Mouse (Mus musculus): Measurements from ENCODE around the gene Prkar2b.

Gene Prkar2b

DNA sequence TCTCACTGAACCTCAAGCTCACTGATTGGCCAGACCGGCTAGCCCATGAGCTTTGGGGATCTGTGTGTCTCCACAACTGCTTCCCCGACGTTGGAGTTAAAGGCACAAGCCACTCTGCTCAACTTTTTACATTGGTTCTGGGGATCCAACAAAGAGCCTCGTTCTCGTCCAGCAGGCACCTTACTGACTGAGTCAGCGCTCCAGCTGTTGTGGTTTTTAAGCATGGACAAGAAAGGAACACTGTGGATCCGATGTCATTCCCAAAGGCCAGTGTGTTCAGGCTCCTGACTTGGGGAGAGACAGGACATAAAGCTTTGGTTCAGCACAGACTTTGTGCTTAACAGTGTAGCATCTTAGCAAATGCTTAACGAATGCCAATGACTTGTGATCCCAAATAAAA is 89.5 kb downstream of the Prkar2b start:
- DNase-seq (ENCODE audit: low read depth in 1 of 2, low spot score in 2 of 2): no peak

DNA sequence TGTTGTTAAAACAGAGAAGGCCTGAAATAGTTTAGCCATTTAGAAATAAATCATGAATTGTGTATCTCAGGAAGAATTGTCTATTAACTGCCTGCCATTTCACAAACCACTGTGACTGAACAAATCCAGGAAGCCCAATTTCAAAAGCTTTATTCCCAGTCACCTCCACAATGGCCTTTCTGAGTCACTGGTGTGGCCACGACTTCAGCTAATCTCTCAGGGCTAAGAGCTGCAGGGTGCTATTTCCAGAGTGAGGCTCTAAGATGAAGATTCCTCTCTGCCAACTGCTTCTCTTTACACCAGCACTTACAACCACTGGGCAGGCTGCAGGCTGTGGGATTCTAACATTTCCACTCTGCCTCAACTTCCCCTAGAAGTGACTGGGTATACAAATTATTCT is 92.0 kb downstream of the Prkar2b start:
- DNase-seq (ENCODE audit: low read depth in 1 of 2, low spot score in 2 of 2): no peak

DNA sequence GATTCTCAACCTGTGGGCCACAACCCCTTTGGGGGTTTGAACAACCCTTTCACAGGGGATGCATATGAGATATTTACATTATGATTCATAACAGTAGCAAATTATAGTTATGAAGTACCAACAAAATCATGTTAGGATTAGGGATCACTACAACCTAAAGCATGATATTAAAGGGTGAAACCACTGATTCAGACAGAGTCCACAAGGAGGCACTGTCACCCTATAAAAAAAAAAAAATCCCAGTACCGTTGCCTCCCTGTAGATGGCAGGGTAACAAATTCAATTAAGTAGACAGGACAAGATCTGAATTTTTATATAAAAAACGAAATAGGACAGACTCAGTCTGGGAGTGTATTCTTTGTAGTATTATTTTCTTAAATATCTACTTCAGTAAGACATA is 93.6 kb downstream of the Prkar2b start:
- DNase-seq (ENCODE audit: low read depth in 1 of 2, low spot score in 2 of 2): peak in 1 of 2 experiments; percentile 25

DNA sequence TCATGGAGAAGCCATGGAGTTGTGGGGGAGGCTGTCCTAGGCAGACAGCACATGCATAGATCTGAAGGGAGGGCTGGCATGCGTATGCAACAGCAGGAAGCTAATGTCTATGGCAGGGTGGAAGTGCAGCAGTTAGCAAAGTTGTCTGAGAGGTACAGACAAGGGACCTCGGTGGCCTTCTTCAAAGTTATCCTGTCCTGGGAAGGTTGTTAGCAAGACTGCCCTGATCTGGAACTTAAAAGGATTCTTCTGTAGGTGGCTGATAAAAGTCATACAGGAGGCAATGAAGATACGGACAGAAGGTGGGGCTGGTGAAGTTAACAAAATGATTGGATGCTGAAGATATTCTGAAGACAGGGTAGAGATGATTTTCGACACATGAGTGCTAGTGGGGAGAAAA is 94.7 kb downstream of the Prkar2b start:
- DNase-seq (ENCODE audit: low read depth in 1 of 2, low spot score in 2 of 2): no peak

DNA sequence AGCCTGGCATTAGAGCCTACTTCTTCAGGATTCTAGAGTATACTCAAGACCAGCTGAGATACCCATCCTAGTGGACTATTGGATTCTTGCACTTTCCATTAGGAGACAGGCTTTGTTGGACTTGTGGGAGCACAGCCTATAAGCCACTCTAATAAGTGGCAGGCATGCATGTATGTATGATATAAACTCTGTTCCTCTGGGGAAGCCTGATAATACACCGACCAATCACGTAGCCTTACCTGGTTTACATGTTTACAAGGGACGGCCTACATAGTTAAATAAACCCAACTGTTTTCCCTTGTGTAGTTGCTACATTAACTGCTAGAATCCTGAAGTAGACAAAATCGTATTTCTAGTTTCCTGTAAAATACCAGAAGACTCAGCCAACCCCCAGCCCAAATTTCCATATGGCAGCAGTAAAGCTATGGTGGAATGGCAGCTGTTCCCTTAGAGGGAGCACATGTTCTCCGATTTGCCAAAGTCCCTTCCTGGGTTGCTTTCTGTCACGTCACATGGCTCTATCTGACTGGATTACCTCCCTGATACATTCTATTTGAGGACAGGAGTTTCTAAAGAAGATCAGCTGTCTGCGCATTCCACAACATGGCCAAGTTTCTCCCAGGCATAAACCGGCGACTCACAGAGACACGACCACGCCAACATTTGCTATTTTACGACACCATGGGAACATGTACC is 95.4 kb downstream of the Prkar2b start:
- DNase-seq (ENCODE audit: low read depth in 1 of 2, low spot score in 2 of 2): no peak

DNA sequence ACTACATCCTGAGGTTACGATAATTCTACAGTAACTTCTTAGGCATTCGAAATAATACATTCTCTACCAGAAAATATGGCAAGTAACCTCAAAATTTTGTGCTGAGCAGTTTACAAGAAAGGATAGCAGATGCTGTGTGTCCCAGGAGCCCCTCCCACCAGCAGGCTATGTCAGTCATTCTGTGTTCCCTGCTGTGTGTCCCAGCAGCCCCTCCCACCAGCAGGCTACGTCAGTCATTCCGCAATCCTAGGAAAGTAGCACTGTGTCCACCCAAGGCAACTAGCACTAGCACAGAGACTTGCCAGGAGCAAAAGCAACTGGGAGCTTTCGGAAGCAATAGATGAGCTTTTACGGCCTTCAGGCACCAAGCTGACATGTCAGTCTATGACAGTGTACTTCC is 97.0 kb downstream of the Prkar2b start:
- no peak for DNase-seq (ENCODE audit: low read depth in 1 of 2, low spot score in 2 of 2)

DNA sequence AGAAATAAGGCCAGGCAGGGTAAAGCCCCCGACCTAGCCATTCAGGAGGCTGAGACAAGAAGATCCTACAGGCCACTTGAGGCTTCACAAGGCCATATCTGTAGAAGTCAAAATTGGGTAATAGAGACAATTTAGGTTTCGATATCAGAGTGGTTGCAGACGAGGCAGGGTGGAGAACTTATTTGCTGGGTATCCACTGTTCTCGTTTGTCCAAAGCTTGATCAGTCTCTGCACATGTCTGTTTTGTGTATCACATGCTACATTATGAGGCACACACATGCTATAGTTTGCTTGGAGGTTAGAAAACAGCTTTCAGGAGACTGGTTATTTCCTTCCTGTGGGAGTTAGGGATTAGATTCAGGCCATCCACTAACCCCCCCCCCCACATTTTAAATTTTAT is 105.3 kb downstream of the Prkar2b start:
- DNase-seq (ENCODE audit: low read depth in 1 of 2, low spot score in 2 of 2): no peak

DNA sequence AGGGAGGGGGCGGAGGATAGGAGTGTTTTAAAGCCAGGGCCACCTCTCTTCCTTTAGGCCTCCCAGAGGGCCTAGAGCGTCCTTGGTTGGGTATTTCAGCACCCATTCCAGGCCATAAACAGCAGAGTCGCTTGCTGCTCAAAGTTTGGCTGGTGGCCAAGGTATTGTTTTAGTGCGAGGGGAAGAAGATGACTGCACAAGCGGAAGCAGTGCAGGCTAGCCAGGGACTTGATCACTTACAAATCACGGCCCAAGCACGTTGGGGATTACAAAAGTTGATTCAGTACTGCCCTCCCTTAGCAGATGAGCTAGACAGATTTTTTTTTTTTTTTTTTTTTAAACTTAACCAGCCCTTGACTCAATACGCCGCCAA is 110.5 kb downstream of the Prkar2b start:
- no peak for DNase-seq (ENCODE audit: low read depth in 1 of 2, low spot score in 2 of 2)

DNA sequence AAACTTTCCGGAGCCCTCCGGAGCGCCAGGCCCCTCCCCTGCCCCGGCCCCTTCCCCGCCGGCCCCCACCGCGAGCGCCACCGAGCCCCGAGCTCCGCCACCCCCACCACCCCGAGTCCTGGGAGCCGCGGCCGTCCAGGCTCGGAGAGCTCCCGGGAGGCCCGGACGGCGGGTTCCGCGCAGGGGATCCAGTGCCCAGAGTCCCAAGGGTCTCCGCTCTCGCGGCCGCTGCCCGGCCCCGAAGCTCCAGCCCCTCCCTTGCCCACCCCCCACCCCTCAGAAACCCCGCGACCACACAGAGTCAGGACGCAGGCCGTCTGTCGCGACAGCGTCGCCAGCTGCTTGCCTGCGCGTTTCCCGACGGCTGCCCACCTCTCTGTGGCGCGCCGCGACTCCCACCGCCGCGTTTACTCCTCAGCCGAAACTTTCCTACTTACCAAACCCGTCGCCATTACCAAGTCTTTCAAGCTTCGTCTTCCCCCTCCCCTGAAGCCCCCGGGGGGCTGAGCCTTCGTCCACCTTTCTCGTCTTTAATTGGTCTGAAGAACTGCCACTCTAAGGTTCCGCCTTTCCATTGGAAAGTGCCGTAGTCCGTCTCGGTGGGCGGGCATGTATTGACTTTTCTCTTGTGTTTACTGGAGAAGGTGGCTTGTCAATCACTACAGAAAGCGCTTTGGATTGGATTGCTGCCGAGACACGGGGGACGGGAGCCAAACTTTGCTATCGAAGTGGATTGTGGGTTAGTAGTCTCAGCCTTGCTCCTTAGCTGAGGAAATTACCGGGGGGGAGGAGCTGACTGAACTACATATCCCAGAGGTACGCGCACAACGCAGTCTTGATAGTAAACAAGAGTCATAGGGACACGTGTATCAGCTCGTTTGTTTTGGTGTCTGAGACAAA is 111.1 kb downstream of the Prkar2b start, which contains the start of gene Hbp1:
Gene Hbp1 (minus strand): TSS at position 777 of the 900 bp plus-strand sequence.
- DNase-seq (ENCODE audit: low read depth in 1 of 2, low spot score in 2 of 2): peak; percentile 96 to 100

DNA sequence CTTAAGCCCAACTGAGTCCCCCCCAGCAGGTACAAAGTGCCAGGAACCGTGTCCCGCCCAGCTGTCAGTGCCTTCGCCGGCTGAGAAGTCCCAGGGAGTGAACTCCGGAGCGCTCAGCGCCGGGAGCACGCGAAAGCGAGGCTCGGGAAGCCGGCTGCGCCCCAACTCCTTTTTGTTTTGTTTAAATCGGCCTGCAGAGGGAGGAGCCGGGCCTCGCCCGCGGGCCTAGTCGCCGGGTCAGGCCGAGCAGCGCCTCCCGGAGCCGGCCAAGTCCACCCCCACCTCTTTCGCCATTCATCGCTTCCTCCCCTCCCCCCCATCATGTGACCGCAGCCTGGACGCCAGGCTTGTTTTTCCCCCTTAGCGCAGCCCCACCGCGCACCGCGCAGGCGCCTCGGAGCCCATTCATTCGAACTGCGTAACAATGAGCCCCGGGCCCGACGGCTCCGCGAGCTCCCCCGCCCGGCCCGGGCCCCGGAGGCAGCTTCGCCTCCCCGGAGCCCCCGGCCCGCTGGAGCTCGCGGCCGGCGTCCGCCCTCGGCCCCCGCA is 111.8 kb downstream of the Prkar2b start:
- peak; percentile 80 to 89 for DNase-seq (ENCODE audit: low read depth in 1 of 2, low spot score in 2 of 2)

DNA sequence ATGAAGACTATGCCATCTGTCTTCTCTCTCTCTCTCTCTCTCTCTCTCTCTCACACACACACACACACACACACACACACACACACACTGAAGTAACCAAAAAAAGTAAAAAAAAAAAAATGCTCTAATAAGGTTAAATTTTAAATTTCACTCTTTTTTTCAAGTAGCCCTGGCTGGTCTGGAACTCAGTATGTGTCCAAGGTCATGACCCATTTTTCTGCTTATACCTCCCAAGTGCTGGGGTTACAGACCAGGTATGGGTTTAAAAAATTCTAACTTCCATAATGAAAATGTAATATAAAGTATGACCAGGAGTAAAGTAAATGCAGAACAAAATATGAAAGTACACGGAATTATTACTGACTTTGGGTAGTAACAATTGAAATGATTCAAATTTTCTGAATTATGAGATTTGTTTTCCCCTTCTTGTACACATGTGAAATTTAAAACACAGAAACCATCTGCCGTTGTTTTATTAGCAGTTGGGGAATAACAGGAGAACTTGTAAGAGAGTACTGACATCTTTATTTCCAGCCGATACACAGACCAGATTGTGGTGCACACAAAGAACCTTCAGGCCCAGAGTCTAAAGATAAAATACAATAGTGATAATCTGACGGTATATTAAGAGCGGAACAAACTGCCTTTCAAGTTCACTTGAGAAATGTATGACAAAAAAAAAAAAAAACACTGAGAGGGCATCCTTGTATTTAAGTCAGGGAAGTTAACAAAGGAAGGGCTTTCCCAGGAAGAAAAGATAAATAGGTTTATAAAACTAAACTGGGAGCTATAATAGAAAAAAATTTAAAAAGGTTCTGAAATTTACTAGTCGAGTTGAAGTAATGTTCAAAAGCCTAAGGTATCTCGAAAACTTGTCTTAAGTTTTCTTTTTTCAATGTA is 112.7 kb downstream of the Prkar2b start:
- DNase-seq (ENCODE audit: low read depth in 1 of 2, low spot score in 2 of 2): no peak

DNA sequence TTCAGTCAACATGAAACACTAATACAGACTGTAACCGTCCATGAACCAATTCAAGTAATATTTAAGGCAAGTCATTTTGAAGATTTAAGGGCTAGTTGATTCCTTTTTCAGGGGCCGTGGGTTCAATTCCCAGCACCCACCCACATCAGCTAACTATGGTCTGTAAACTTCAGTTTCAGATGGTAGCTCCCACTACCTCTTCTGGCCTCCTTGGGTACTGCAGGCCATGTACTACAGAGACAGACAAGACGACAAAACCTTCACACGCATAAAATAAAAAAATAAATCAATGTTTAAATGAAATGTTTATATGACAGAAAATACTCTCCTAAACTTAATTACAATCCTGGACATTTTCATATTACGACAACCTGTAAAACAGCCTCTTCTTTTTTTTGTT is 113.6 kb downstream of the Prkar2b start:
- peak in 1 of 2 experiments; percentile 23 for DNase-seq (ENCODE audit: low read depth in 1 of 2, low spot score in 2 of 2)

DNA sequence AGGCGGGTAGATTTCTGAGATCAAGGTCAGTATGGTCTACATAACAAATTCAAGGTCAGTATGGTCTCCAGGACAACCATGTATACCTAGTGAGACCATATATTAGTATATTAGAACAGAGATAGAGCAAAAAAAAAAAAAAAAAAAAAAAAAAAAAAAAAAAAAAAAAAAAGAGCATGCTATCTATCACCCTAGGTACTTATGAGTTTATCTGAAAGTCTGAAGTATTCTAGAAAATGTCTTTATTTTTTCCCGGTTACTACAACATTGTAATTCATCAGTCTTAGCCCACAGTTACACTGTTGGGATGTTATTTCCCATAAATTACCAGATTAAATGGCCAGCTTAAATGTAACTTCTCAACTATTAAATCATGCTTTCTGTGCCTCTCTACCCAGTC is 116.7 kb downstream of the Prkar2b start:
- no peak for DNase-seq (ENCODE audit: low read depth in 1 of 2, low spot score in 2 of 2)

DNA sequence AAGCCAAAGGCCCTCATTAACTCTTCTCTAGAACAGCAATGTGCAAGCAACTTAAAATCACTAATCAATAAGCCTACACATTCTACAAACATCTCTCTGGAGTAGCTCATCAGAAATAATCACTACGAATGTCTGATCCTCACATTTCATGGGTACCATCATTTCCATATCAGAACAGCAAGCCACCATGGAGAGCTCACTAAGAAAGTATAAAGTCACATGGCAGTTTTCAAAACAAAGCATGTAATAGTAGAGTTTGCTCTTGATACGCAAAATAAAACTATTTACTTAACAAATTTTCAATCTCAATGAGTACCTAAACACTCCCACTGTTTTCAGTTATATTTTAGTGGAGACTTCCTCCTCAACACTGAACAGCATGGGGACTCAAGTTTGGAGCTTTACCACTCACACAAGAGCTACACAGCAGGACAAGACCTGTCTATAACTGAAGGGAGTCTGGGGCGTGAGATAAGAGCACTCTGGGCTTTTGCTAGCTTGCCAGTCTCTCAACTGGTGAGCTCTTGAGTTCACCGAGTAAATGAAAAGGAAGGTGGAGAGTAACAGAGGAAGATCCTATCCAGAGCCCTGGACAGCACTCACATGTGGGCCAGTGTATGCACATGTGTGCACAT is 118.0 kb downstream of the Prkar2b start:
- DNase-seq (ENCODE audit: low read depth in 1 of 2, low spot score in 2 of 2): no peak

DNA sequence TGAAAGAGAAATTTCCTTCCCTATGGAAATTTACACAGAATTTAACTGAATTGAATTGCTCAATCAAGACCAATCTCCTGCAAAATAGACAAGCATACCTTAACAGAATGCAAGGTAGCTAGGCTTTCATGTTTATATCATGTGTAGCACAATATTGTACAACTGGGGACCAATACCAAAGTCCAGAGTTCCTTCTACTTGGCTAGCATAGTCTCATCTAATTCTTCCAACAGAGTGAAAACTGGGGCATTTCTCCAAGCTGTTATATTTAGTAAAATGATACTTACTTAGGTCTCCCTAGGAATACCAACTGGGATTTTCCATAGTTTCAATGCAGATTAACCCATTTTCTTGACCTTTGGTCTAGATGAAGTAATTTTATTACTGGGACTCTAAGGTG is 122.1 kb downstream of the Prkar2b start:
- DNase-seq (ENCODE audit: low read depth in 1 of 2, low spot score in 2 of 2): no peak

DNA sequence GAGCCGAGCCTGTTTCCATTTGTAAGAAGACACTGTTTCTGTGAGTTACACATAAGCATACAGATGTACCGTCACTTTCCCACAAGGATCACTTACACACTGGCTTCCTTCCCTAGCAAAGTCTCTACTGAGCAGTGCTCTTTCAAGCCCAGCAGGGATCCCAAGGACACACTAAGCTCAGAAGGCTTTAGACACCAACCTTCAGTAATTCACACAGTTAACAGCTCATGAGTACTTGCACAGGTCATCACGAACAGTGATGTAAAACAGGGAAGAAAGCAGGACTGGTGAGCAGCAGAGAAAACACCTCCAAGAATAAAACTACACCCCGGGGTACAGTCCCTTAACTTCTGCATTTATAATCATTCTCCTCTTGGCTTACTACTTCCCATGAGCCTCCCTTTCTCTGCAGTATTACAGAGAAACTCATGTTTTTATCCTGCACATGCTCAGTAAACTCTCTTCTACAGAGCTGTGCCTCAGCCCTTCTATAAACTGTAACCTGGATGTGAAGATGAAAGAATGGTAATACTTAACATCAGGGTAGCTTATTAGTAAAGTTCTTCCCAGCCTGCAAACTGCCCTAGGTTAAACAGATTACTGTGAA is 122.6 kb downstream of the Prkar2b start:
- DNase-seq (ENCODE audit: low read depth in 1 of 2, low spot score in 2 of 2): no peak

DNA sequence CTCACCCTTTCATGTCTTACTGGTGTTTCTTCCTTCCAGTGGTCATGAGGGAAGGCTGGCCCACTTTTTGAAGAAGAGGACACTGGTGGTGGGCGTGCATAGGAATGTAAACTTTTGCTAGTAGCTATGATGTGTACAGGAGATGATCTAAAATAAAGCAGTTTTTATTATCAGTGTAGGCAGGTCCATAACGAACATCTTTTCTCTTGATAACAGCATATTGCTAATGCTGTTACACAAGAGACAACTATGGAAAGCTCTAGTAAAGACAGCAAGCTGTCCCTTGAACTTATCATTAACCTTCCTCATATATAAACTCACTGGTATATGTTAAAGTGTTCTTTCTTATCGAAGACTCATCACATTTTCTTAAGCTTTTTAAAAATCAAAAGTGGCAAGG is 123.5 kb downstream of the Prkar2b start:
- no peak for DNase-seq (ENCODE audit: low read depth in 1 of 2, low spot score in 2 of 2)

DNA sequence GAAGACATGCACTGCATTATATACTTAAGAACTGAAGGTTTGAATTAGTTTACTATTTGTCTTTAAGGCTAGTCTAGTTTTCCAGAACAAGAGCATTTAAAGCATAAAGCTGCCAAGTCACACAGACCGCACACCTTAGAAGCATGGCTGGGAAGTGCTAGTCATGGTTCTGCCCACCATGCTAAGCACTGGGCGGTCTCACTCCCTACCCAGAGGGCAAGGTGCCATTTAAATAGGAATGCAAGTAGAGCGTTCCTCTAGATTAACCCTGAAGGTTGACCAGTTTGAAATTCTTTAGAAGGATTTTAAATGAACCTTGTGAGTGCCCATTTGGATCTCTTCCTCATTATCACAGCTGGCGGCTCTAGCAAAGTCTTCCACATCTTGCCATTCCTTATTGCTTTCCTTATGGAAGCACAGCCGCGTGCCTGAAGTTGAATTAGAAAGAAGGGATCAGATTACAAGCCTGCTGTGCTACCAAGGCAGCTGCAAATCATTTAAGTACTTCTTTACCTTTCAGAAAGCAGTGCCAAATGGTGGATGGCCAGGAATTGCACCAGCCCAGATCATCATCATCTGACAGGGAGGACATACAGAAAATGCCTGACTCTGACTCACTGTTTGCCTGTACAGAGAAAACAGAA is 124.3 kb downstream of the Prkar2b start:
- DNase-seq (ENCODE audit: low read depth in 1 of 2, low spot score in 2 of 2): no peak

DNA sequence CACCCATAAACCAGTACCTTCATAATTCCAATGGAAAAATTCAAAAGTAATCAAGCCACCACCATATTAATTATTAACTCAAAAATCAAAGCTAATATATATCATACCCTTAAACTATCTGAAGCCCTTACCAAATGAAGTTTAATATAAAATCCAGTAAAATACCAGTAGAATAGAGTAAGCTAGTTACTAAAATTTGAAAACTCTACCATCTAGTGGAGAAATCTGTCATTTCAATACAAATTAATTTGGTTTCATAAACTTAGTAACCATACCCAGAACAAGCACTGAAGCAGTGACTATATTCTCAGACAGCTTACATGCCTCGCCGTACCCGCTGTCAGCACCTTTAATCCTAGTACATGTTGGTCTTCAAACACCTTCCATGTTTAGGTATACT is 129.3 kb downstream of the Prkar2b start:
- no peak for DNase-seq (ENCODE audit: low read depth in 1 of 2, low spot score in 2 of 2)

DNA sequence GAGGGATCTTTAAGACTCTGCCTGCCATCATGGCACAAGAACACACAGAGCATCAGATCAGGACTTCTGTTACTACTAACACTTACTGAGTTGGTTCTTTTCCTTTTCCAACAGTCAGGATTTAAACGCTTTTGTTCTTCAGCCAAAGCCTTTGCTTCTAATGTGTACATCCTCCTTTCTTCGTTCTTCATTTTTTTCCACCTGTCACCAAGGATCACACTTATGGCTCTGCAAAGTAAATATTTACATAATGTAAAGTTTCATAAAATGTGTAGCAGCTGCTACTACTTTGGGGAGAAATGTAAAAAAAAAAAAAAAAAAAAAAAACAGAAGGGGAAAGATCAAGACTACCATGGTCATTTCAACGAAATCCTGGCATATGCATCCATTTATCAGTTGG is 132.6 kb downstream of the Prkar2b start:
- DNase-seq (ENCODE audit: low read depth in 1 of 2, low spot score in 2 of 2): no peak
